Mouse (Mus musculus): Measurements from ENCODE around the gene Cd164. TPM values are rescaled to one million over a fixed set of nuclear protein-coding genes. Genes with fewer than 3 reads are reported as not detected.

The Cd164 gene
- polyA plus RNA-seq, 1 experiment from 2014 or later: 184 TPM

DNA sequence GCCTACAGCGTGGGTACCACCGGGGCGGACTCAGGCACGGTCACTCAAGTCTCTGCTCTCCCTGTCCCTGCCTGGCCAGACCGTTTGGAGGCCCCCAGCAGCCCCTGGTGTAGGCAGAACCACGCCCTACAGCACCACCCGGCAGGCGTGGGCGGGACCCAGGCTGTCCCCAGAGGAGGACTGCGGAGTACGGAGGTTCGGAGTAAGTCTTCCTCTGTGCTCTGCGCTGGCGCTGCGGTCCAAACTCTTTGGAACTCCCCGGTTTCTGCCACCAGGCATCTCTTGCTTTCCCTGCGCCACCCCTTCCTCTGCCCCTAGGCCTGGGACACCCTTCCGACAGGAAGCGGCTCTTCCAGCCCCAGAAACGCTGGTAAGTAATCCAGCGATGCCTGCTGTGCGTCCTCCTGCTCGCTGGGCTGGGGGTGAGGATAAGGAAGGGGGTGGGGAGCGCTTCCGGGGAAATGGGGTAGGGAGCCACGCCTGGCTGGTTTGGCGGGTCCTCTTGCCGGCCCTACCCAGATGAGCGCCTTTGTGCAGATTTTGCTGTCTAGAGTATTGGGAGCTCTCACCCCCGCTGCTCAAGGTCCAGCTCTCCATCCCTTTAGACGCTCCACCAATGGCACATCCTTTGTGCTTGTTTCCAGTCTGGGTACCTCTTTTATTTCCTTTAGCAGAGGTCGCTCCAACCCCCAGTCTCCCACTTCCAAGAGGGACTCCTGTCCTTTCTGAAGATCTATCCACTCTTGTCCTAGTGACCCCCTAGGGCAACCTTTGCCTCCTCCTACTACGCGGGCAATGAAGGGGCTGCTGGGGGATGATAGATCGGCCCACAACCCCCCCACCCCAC, 42.8 kb upstream of the Cd164 start, which contains the start of gene Mical1:
Mical1 (plus strand) TSS at position 144 of the 847 bp plus-strand sequence.
- Histone ChIP-seq H3K9ac (ENCODE audit: low read depth, low read length) (peak within 1 kb of the TSS; percentile 56), H3K4me3 (replicated peaks; ENCODE audit: low read depth, low read length) (peak within 1 kb of the TSS; percentile 54), H3K27ac (peak within 1 kb of the TSS; percentile 73), H3K27me3 (ENCODE audit: insufficient read depth, low read length) (no peaks in the 10 kb centered on the region), H3K4me1 (replicated peaks; ENCODE audit: insufficient read depth, low read length) (peaks cover 9% of the 10 kb centered on the region), H3K36me3 (ENCODE audit: insufficient read depth, low read length) (no peaks in the 10 kb centered on the region), H3K9me3 (replicated peaks; ENCODE audit: low read length) (no peaks in the 10 kb centered on the region), H3K4me2 (ENCODE audit: low read length) (peak within 1 kb of the TSS; percentile 72)
- DNase-seq (ENCODE audit: low spot score) (peak; percentile 70), ATAC-seq (replicated peaks; ENCODE audit: low FRiP score, low read depth) (peak; percentile 65)
- under 1% methylated on average over 35 of the region's 35 CpGs for WGBS
- no peak for TF ChIP-seq CTCF (IDR thresholded peaks at IDR 0.05; ENCODE audit: low read depth)

DNA sequence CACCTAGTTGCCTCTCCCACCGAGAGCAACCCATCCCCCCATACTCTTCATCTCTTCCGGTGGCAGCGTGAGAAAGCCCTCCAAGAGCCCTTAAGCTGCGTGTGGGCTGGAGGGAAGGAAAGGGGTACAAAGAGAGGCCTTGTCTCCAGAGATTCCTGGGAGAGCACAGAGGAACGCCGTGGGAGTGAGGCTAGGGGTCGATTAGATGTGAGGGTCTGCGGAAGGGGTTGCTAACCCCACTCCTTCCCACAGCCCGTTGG, 42.3 kb upstream of the Cd164 start:
- Histone ChIP-seq H3K4me1 (replicated peaks; ENCODE audit: insufficient read depth, low read length) (peaks cover 9% of the 10 kb centered on the region), H3K27me3 (ENCODE audit: insufficient read depth, low read length) (no peaks in the 10 kb centered on the region), H3K36me3 (ENCODE audit: insufficient read depth, low read length) (no peaks in the 10 kb centered on the region), H3K9me3 (replicated peaks; ENCODE audit: low read length) (no peaks in the 10 kb centered on the region), H3K4me2 (ENCODE audit: low read length) (peak overlapping the region; percentile 72), H3K4me3 (replicated peaks; ENCODE audit: low read depth, low read length) (peak overlapping the region; percentile 54), H3K9ac (ENCODE audit: low read depth, low read length) (peak overlapping the region; percentile 56), H3K27ac (peak overlapping the region; percentile 73)
- DNase-seq (ENCODE audit: low spot score): peak; percentile 58
- no peak for TF ChIP-seq CTCF (IDR thresholded peaks at IDR 0.05; ENCODE audit: low read depth)
- no peak for ATAC-seq (replicated peaks; ENCODE audit: low FRiP score, low read depth)
- WGBS: 1% methylated on average over 9 of the region's 9 CpGs

DNA sequence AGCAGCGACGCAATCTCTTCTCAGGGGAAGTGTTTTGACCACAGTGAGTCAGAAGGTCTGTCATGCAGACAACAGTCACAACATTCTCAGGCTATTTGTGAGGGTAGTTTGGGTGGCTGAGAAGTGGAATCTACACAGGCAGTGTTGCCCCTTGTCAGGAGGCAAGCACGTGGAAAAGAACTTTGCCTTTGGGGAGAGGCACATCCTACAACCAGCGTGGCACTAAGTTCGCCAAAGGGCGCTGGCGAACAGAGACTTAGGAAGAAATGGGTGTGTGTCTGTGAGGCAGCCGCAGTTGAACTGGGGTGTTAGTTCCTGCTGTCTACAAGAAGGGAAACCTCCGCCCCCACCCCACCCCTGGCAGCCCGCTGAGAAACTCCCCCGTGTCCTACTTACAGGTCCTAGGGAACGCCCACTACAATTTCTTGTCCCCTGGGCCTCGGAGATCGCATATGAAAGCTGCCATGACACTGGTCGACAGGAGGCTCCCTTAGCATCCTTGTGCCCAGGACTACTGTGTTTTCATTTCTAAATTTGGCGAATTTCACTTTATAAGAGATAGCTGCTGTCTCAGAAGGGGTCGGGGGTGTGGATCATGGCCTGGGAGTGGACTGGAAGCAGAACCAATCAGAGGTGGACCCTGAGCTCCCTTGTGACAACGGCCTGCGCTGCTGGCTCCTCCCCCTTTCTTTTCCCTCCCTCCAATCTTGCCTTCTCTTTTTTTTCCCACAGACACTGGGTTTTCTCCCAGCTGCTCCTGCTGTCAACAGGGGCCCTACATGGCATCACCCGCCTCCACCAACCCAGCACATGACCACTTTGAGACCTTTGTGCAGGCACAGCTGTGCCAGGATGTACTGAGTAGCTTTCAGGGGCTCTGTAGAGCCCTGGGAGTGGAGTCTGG, 41.7 kb upstream of the Cd164 start:
- no peaks in the 10 kb centered on the region for H3K27me3 ChIP-seq (ENCODE audit: insufficient read depth, low read length)
- H3K9me3 ChIP-seq (replicated peaks; ENCODE audit: low read length): no peaks in the 10 kb centered on the region
- H3K27ac ChIP-seq: peak overlapping the region; percentile 73
- H3K4me2 ChIP-seq (ENCODE audit: low read length): peak overlapping the region; percentile 72
- WGBS: 5% methylated on average over 20 of the region's 20 CpGs
- peaks cover 9% of the 10 kb centered on the region for H3K4me1 ChIP-seq (replicated peaks; ENCODE audit: insufficient read depth, low read length)
- no peaks in the 10 kb centered on the region for H3K36me3 ChIP-seq (ENCODE audit: insufficient read depth, low read length)
- ATAC-seq (replicated peaks; ENCODE audit: low FRiP score, low read depth): peak; percentile 73
- TF ChIP-seq CTCF (IDR thresholded peaks at IDR 0.05; ENCODE audit: low read depth): no peak
- peak; percentile 93 for DNase-seq (ENCODE audit: low spot score)
- peak overlapping the region; percentile 54 for H3K4me3 ChIP-seq (replicated peaks; ENCODE audit: low read depth, low read length)
- H3K9ac ChIP-seq (ENCODE audit: low read depth, low read length): peak overlapping the region; percentile 56; the same call in 1 of the 2 replicates

DNA sequence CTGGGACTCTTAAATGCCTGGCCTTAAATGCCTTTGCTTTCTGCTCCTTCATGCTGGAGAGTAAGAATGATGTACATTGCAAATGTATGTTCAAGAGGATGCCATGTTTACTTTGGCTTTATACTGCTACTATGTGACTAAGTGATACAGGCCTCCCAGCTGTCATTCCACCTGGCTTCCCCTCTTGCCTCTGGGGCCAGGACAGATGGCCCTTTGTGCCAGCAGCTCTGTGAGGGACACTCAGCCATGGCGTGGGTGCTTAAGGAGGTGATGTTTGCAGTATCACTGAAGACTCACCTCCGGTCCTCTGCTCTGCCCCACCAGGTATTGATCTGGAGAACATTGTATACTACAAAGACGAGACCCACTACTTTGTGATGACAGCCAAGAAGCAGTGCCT, 39.3 kb upstream of the Cd164 start:
- ATAC-seq (replicated peaks; ENCODE audit: low FRiP score, low read depth) (no peak), DNase-seq (ENCODE audit: low spot score) (no peak)
- Histone ChIP-seq H3K27ac (no peak overlapping the region), H3K27me3 (ENCODE audit: insufficient read depth, low read length) (no peaks in the 10 kb centered on the region), H3K4me2 (ENCODE audit: low read length) (no peak overlapping the region), H3K4me1 (replicated peaks; ENCODE audit: insufficient read depth, low read length) (peaks cover 9% of the 10 kb centered on the region), H3K9me3 (replicated peaks; ENCODE audit: low read length) (no peaks in the 10 kb centered on the region), H3K4me3 (replicated peaks; ENCODE audit: low read depth, low read length) (no peak overlapping the region), H3K36me3 (ENCODE audit: insufficient read depth, low read length) (peaks cover 12% of the 10 kb centered on the region; the same call in 1 of the 2 replicates), H3K9ac (ENCODE audit: low read depth, low read length) (no peak overlapping the region)
- 87% methylated on average over 3 of the region's 3 CpGs for WGBS
- TF ChIP-seq CTCF (IDR thresholded peaks at IDR 0.05; ENCODE audit: low read depth): no peak

DNA sequence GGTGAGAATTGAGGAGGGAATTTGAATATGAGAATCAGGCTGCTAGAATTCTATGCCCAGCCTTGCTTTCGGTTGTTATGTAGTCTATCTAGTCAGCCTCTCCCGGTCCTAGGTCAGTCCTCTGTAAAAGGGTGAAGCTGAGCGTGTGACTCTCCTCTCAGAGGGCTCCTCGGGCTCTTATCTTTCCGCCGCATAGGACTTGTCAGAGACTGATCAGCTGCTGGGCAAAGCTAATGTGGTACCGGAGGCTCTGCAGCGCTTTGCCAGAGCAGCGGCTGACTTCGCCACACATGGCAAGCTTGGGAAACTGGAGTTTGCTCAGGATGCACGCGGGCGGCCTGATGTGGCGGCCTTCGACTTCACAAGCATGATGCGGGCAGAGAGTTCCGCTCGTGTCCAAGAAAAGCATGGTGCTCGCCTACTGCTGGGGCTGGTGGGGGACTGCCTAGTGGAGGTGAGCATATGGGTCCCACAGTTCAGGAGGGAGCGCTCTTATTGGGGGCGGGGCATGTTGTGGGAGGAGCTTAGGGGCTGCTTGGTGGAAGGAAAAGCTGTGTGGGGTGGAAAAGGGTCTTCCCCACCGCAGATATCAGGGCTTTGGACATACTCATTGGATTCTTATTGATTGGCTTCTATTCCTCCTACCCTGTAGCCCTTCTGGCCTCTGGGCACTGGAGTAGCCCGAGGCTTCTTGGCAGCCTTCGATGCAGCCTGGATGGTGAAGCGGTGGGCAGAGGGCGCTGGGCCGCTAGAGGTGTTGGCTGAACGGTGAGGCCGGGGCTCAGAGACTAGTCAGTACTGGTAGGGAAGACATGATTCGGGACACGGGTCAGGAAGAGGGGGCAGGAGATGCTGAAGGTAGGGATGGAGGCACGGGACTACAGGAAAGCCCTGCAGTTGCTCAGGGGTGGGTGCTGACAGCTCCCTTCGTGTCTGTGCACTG, 38.0 kb upstream of the Cd164 start:
- Histone ChIP-seq H3K36me3 (ENCODE audit: insufficient read depth, low read length) (peaks cover 21% of the 10 kb centered on the region; the same call in 1 of the 2 replicates), H3K4me2 (ENCODE audit: low read length) (no peak overlapping the region), H3K9me3 (replicated peaks; ENCODE audit: low read length) (no peaks in the 10 kb centered on the region), H3K4me3 (replicated peaks; ENCODE audit: low read depth, low read length) (no peak overlapping the region), H3K27ac (no peak overlapping the region), H3K4me1 (replicated peaks; ENCODE audit: insufficient read depth, low read length) (peaks cover 4% of the 10 kb centered on the region), H3K27me3 (ENCODE audit: insufficient read depth, low read length) (no peaks in the 10 kb centered on the region), H3K9ac (ENCODE audit: low read depth, low read length) (no peak overlapping the region)
- no peak for DNase-seq (ENCODE audit: low spot score)
- TF ChIP-seq CTCF (IDR thresholded peaks at IDR 0.05; ENCODE audit: low read depth): no peak
- ATAC-seq (replicated peaks; ENCODE audit: low FRiP score, low read depth): no peak
- WGBS: 75% methylated on average over 33 of the region's 33 CpGs
